Mouse (Mus musculus): Measurements from ENCODE around the gene Disp1.

- TF ChIP-seq CTCF (IDR thresholded peaks at IDR 0.05) (no peak), EP300 (IDR thresholded peaks at IDR 0.05) (no peak)
Observed at GRCm38 (mm10) chr1:183115076-183115475, 106.2 kb downstream of the Disp1 start.

Measured in lung, postnatal 0 days (tissue).